Mouse (Mus musculus) lung, postnatal 14 days (tissue): ENCODE measurements around the gene Mrpl28.
"Not testable (repeated sequence)": the region's sequence is repeated elsewhere in the genome, so short reads cannot be mapped to it uniquely, and the experiment has no call there.

Experiments used
- DNase-seq: peaks from one replicate; pipeline ENCODE4 v3.0.0; 2021

Gene Mrpl28

GRCm38 (mm10) chr17:26116503-26117258, 6.6 kb upstream of the Mrpl28 start:
- no peak for DNase-seq

DNA sequence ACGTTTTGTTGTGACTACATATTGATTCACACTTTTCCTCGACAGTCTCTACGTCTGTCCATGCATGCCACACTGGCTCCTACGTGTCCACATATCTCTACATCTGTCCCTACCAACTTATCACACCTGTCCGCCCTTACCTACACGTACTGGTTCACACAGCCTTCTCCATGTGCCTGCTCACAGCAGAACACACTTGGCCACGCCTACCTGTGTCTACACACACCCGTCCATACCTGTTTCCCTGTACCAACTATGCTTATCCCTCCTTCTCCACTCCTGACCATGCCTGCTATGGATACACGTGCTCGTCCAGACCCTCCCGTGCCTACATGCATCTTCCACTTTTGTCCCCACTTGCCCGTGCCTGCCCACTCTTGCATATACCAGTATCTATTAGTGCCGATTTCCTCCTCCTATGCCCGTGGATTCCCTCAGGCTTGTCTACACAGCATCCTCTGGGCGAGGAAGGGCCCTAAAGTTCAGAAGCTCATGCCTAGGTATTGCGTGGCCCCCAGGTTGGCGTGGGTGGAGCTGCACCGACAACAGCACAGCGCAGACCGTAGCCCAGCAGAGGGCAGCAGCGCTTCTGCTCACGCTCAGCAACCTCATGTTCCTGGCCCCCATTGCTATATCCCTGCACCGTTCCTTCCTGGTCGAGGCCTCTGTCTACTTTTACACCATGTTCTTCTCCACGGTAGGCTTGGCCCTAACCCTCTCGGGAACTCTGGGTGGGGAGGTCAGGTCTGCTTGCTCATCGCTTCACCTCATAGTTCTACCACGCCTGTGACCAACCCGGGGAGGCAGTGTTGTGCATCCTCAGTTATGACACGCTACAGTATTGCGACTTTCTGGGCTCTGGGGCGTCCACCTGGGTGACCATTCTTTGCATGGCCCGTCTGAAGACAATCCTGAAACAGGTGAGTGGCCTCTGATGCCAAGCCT, 3.3 kb upstream of the Mrpl28 start:
- DNase-seq: peak; percentile 65

- no peak for DNase-seq
Observed at GRCm38 (mm10) chr17:26122431-26123140, 714 bp upstream of the Mrpl28 start.

GRCm38 (mm10) chr17:26124560-26124959, 1.3 kb downstream of the Mrpl28 start:
- DNase-seq: no peak

- no peak for DNase-seq
Observed at GRCm38 (mm10) chr17:26125226-26125625, 1.9 kb downstream of the Mrpl28 start.

DNA sequence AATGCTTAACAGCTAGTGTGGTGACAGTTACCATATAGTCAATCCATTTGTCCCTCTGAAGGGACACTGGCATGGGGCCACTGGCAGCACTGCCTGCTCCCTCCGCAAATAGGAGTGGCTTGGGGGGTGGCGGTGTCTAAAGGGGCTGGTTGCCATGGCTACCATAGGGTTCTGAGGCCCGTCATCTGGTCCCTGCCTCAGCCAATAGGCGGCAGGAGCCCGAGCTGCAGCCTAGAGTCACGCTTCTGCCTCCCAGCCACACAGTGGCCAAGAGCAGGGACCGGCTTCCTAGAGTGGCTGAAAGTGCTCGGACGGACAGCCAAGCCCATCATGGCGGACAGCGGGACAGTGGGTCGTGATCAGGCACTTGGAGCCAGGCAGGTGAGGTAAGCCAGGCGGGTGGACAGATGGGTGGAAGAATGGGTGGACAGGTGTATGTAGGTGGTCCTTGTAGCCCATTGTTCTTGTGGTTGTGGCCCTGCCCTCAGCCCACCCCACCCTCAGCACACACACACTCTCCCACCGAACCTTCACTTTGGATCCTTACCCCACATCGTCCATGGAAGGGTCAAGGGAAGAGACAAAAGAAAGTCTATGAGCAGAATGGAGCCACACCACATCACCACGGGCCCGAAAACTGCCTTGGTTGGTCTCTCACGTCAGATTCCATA, 7.9 kb downstream of the Mrpl28 start:
- no peak for DNase-seq

GRCm38 (mm10) chr17:26131856-26132853, 8.9 kb downstream of the Mrpl28 start:
- no peak for DNase-seq

GRCm38 (mm10) chr17:26137106-26137750, 13.9 kb downstream of the Mrpl28 start:
- no peak for DNase-seq

DNA sequence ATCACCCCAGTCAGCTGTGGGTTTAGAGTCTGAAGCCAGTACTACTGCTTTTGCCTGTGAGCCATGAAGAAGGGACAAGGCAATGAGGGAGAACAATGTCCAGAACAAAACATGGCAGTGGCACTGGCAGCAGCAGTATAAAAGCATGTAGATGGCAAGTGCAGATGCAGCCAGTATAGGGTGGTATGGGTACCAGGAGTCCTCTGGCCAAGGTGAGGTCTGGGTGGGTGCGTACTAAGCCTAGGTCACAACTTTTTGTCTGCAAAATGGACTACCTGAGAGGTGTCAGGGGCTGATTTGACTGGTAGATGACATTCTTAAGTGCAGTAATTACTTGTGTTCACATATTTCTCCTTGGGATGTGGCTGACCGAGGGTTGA, 14.4 kb downstream of the Mrpl28 start:
- no peak for DNase-seq

GRCm38 (mm10) chr17:26138239-26138836, 15.0 kb downstream of the Mrpl28 start, which contains the start of gene Axin1:
Gene Axin1, plus strand, starts transcription at chr17:26138688.
- DNase-seq: peak; percentile 93

- DNase-seq: peak; percentile 47
Observed at GRCm38 (mm10) chr17:26138901-26139381, 15.6 kb downstream of the Mrpl28 start.

DNA sequence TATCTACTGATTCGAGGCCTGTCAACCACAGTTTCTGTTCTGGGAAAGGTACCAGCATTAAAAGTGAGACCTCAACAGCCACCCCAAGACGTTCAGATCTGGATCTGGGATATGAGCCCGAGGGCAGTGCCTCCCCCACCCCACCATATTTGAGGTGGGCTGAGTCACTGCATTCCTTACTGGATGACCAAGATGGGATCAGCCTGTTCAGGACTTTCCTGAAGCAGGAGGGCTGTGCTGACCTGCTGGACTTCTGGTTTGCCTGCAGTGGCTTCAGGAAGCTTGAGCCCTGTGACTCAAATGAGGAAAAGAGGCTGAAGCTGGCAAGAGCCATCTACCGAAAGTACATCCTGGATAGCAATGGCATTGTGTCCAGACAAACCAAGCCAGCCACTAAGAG, 19.5 kb downstream of the Mrpl28 start:
- DNase-seq: no peak

- no peak for DNase-seq
Observed at GRCm38 (mm10) chr17:26143386-26143785, 20.1 kb downstream of the Mrpl28 start.

- DNase-seq: no peak
Observed at GRCm38 (mm10) chr17:26149056-26149455, 25.8 kb downstream of the Mrpl28 start.

DNA sequence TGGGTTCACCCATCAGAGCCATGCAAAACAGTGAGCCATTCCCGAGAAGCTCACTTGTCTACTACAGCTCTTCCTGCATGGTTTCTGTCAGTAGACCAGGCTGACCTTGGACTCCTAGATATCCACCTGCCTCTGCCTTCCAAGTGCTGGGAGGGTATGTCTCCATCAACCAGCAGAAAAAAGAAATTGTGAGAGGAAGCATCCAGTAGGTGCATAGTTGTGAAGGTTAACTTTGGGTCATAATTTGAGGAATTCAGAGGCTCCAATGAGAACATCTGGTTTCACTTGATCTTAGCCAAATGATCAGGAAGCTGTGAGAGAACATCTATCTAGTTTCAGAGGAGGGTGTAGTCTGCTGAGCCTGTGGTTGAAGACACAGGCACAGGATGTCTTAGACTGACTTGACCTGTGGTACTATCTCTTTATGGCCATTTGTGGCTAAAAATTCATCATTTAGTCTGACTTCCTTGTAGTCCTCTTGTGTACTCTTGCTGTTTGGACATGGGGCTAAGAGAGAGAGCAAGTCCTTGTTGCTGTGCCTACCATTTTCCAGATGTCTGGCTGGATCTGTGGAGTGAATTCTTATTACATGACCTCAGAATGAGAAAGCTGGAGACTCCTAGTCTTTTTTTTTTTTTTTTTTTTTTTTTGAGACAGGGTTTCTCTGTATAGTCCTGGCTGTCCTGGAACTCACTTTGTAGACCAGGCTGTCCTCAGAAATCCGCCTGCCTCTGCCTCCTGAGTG, 28.8 kb downstream of the Mrpl28 start:
- no peak for DNase-seq

GRCm38 (mm10) chr17:26162736-26163135, 39.4 kb downstream of the Mrpl28 start:
- DNase-seq: no peak

DNA sequence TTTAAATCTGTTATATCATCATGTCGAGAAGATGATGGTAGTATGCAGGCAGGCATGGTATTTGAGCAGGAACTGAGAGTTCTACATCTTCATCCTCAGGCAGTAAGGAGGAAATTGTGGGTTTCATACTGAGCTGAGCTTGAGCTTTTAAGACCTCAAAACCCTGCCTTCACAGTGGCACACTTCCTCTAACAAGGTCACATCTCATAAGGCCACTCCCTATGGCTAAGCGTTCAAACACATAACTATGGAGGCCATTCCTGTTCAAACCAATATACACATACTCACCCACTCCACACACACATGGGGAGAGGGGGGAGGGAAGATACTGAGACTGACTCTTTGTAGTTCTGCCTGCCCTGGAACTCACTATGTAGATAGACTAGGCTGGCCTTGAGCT, 44.7 kb downstream of the Mrpl28 start:
- no peak for DNase-seq

GRCm38 (mm10) chr17:26175248-26175647, 51.9 kb downstream of the Mrpl28 start:
- DNase-seq: not testable (repeated sequence)
